Mouse (Mus musculus) CD4-positive helper T cell, adult 2 months (primary cell): ENCODE measurements at regions not wholly inside any gene's neighbourhood (a gene's known extent, or its start where the extent isn't known, plus 50 kb on each side); places are given as distances from the start of the nearest gene placed in this dataset.
A peak's percentile ranks its signal among the peaks of the same experiment; 100 is the strongest.
"Not testable (repeated sequence)": the region's sequence is repeated elsewhere in the genome, so short reads cannot be mapped to it uniquely, and the experiment has no call there.

Experiments used
- DNase-seq: peaks from one replicate; pipeline ENCODE4 v3.0.0-alpha.2; 2012; ENCODE audit warnings: low read depth, missing footprints, low spot score

DNA sequence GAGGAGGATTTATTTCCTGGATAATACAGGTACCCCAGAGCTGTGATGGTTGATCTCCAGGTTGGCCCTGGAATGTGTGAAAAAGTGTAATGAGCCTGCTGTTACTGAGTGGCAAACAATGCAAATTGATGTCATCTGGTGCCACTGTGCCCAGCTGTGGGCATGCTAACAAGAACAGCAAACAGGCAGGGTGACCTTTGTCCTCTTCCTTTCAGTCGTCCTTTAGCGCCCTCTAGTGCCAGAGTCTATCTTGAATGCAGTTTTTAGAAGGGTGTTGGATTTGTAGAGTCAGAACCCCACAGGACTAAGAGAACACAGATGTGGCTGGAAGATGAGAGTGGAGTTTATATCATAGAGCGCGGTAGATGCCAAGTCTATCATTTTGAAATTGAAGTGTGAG lies 164.3 kb downstream of the Sdhaf3 start:
- DNase-seq, result peak; percentile 2

DNA sequence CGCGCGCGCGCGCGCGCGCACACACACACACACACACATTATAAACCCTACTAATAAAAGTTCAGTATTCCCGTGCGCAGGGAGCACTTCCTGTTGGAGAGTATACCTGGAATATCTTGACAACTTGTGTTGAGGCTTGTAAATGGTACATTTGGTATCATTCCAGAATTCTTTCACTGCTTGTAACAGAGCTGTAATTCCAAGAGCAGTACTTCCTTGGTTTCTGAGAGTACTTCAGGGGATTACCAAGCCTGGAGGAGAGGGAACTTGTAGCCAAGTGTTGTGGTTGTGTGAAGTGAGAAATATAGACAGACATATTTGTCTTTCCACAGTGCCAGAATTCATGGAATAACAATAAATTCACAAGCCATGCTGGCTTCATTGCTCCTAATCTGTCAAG lies 177.2 kb downstream of the Sdhaf3 start:
- DNase-seq, result no peak

DNA sequence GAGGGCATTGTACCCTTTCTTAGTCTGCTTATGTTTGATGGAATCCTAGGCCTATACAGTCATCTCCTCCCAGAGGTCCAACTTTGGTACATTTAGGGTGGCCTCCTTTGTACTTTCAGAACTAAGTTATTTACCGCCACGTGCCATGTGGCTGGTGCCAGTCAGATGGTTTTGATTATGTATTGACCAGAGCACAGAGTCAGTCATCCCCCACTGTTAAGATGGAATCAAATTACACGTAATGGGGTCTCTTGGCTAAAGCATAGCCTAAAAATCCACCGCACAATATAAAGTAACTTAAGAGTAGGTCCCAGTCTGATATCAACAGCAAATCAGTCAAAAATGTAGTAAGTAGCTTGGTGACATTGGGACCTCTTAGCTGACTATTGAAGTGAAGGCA lies 178.3 kb downstream of the Sdhaf3 start:
- no peak for DNase-seq

DNA sequence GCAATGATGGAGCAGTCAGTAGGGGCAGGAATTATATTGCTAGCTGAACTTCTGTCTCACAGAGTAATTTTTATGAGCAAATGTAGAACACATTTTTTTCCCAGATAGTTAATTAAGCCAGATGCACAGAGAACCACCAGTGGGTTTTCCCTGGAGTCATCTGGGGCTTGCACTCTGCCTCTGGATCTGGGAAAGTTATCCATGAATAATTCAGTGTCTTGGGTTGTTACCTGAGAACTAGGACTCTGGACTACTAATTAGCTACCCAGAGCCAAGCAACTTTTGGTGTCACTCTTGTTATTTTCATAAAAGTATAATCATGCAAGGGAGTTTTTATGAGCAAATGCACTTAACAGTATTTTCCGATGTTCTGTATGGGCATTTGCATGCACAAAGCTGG lies 179.1 kb downstream of the Sdhaf3 start:
- DNase-seq, result no peak

DNA sequence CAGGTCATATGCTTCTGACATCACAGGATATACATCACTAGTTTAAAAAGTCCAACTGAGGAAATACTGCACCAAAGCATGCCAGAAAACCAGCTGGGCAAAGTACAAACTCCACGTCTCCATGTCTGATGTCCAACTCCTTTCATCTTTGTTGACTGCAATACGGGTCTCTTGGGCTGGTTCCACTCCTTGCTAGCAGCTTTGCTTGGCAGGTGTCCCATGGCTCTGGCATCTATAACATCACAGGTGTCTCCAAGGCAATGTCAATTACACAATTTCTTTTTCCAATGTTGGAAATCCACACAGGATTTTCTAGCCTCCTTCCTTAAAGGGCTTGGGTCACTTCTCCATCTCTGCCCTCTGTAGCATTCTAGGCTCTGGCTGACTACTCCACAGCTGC lies 225.9 kb downstream of the Sdhaf3 start:
- DNase-seq, result no peak

DNA sequence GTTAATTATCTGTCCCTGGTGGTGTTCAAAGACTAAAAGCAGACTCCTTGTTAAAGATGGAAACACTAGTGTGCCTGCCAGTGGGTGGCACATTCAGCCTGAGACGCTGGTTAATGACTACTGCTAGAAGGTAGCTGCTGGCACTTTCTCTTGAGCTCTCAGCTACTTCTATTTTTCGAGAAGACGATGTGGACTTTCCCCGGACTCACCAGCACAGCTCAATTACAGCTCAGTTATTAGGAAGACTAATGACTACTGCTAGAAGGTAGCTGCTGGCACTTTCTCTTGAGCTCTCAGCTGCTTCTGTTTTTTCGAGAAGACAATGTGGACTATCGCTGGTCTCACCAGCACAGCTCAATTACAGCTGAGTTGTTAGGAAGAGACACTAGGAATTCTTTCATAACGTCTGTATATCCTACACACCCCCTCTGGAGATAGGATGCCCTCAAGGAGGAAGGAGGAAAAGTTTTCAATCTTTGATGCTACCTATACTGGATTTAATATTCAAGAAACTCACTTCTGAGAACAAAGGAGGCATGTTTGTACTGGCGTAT lies 243.3 kb downstream of the Sdhaf3 start:
- no peak for DNase-seq

DNA sequence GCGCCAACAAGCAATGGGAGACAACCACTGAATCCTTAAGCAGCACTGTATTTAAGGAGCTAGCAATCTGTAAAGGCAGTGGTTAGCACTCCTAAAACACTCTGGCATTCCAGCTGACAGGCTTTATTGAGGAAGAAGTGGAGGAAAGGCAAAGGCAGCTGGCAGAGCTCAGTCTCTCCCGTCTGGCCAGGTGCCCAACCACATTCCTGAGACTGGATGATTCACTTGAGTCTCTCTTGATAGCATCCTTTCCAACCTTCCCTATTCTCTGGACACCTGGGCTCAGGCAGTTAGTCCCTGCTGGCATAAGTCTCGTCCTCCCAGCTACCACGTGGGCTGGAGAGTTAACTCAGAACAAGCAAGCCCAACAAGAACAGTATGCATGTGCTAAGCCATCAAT lies 260.1 kb downstream of the Sdhaf3 start:
- DNase-seq, result no peak

DNA sequence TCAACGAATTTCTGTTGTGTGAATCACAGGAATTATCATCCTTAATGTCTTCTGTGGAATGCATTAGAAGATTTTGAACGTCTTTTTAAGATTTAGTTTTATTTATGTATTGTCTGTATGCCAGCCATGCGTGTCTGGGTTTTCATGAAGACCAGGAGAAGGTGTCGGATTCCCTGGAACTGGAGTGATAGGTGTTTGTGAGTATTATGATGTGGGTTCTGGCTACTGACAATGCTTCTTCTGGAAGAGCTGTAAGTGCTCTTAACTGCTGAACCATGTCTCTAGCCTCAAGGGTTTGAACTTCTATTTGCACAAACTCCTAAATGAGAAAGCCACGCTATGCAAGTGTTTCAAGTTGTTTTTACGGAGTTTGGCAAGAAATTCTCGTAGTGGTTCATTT lies 296.5 kb downstream of the Sdhaf3 start:
- DNase-seq, result no peak

DNA sequence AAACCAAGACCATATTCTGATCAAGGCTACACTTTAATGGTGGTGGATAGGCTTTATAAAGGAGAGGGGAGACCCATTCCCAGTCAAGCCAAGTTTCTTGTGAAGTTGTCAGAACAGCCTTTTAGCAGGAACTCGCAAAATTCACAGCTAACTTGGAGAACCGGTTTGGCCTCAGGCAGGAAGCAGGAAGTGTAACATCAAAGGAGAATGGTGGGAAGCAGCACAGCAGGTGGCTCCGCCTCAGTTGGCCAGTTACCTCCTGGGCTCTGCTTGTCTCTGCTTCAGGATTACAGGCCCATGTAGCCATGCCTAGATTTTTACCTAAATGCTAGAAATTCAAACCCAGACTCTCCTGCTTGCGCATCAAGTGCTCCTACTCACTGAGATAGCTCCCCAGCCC lies 277.2 kb upstream of the Tac1 start:
- DNase-seq, result no peak

DNA sequence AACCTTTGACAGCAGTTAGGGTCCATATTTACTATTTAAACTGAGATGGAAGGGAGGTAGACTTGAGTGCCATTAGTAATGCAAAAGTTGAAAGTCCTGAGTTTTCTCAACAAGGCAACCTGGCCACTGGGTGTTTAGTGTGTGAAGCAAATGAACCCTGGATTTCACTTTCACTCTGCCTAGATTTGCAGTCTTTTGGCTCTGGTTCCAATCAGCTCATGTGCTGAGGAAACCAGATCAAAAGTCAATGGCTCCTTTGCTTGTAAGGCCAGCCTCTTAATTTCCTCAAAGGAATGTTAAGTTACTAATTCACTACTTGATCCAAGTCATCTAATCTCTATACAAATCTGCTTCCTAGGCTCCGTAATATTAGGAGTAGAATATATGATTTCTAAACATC lies 247.7 kb upstream of the Tac1 start:
- no peak for DNase-seq

DNA sequence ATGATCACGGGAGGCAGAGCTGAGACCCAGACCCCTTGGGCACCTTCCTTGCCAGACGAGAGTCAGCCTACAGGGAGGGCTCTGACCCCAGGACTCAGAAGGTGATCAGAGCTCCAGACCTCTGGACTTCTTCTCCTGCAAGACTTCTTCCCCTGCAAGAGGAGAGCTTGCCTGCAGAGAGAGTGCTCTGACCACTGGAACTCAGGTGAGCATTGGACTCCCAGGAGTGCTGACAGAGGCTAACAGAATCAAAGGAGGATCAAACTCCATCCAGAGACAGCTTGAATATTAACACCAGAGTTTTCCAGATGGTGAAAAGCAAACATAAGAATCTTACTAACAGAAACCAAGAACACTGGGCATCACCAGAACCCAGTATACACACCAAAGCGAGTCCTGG lies 241.2 kb upstream of the Tac1 start:
- DNase-seq, result no peak

DNA sequence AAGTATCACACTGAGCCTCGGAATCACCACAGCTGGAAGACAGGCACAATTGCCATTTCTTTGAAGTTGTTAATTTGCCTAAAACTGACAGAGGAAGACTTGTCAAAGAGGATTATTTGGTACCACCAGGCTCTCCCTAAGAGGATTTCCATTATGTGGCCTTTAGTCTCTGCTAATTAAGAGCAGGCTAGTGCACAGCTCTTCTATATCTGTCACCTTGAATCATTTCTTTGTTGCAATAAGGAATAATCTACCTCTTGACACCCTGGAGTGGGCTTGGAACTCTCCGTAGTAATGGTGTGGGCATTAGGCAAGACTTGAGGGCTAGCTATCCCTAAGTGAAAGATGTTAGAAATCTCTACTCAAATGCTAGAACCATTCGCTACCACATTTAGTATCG lies 227.7 kb upstream of the Tac1 start:
- DNase-seq, result no peak

DNA sequence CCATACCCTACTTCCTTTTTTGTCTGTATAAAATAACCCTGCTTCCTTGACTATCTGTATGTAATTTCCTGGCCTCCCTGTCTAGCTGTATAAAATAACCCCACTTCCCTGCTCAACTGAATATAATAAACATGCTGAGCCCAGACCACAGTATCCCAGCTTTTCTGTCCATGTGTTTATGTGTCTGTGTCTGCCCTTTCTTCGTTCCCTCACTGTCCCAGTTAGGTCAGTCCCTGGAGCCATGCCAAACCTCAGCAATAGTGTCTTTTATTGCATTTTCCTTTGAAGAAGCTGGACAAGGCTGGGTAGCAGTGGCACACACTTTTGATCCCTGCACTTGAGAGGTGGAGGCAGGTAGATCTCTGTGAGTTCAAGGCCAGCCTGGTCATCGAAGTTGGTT lies 198.0 kb upstream of the Tac1 start:
- no peak for DNase-seq

DNA sequence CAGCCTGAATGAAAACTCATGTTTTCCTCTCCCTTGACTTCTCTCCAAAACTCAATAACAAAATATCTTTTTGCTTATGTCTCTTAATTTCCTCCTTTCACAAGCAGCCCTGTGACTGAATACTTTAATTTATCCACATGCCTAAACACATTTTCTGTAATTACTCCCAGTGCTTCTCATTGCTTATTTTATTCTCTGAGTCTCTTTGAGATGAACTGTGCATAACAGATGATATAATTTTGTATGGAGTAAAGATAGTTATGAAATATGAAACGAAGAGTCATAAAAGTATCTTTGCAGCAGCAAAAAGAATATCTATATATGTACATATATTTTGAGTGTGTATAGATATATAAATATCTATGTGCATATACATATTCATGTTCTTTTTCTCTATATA lies 187.5 kb upstream of the Tac1 start:
- no peak for DNase-seq

DNA sequence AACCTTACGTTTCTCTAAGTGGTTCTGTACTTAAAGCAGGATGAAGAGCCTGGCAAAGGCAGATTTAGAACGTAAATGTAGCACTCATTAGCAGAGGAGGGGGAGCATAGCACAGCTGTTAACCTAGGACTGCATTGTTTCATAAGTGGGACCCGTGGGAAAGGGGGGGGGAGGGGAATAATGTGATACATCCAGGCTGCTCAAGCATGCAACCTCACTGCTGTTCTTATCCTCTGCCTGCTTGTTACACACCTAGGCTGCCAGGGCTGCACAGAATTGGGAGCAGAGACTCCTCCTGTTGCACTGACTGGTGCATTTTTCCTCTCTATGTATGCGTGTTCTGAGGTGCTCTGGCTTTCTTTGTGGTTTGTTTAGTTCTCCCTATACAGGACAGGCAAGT lies 180.1 kb upstream of the Tac1 start:
- DNase-seq, result no peak

DNA sequence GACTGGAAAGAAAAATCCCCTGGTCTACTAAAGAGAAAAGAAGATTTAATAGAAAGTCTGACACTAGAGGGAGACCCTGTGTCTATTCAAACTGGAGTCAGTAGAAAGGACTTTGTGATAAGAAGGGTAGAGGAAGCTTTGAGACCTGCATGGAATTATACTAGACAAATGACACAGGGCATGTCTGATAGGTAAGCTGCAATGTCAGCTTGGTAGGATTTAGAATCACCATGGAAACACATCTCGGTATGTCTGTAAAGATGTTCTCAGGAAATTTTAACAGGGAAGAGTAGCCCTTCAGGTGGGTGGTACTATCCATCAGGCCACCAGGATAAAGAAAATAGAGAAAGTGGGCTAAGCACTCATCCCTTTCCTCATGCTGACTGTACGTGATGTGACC lies 178.8 kb upstream of the Tac1 start:
- DNase-seq, result no peak

DNA sequence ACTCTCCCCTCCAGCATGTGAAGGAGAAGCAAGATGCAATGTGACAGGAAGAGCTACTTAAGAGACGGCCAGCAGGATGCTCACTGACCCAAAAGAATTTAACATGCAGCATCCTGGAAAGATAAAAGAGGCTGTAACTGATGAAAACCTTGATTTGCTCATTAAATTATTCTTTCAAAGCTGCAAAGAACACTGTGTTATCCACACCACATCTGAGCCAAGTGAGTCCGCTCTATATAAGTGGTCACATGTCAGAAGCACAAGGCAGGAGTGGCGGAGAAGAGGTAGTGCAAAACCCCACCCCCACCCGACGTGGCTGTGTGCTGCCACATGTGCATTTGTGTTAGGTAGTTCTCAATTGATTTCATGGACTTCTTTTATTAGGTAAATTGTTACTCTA lies 176.0 kb upstream of the Tac1 start:
- DNase-seq, result no peak

DNA sequence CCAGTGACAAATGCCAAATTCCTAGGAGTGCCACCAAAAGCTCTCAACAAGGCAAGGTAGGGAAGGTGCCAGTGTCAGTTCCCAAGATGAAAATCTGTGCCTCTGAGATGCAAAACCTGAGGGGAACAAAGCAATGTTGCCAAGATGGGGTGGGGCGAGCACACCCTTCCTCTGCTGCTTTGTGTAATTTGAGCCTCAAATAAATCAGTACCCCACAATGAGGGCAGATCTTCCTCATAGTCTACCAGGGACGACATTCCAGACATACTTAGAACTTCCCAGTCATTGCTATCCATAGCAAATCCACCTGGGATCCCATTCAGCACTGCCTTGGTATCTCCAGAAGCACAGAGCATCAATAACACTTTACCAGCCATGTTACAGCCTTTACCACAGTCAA lies 129.9 kb upstream of the Tac1 start:
- DNase-seq, result no peak

DNA sequence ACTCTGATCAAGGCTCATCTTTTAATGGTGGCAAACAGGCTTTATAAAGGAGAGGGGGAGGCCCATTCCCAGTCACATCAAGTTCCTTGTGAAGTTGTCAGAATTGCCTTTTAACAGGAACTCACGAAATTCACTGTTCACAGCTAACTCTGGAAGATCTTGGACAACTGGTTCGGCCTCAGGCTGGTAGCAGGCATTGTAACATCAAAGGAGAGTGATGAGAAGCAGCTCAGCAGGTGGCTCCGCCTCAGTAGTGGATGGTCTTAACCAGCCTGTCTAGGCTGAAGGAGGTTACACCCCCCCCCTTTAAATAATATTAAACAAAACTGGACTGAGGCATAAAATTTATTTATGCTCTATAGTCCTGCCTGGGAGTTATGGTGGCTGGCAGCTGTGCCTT lies 113.0 kb upstream of the Tac1 start:
- DNase-seq, result no peak

DNA sequence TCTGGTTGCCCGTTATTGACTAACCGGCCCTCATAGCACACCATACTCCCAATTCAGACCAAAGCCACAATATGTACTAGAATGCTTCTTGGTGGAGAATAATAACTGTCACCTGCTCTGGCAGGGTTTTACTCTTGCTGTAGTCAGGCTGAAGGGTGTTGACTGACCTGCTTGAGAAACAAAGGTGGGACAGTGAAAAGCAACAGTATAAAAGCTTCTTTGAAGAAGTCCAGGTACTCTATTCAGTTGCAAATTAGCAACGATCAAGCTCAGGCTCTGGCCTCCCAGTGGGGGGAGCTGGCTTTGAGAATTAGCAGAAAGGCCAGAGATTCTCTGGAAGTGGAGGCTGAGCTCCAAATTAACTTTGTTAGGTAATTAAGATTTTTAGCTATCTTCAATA lies 112.4 kb upstream of the Tac1 start:
- not testable (repeated sequence) for DNase-seq

DNA sequence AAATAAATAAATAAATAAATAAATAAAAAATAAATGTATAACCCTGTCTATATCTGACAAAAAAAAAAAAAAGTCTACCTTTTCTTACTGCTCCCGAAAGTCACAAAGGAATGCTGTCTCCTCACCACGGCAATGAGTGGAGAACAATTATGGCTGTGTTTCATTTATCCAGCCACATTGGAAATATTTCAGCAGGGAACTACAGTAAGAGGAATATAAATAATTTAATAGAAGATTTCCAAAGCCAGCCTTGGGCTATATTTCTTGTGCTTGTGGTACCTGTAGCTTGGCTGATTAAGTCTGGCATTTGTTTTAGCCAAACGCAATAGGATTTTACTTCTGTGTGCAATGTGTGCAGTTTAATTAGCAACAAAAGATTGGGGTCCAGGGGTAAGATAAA lies 98.8 kb upstream of the Tac1 start:
- no peak for DNase-seq

DNA sequence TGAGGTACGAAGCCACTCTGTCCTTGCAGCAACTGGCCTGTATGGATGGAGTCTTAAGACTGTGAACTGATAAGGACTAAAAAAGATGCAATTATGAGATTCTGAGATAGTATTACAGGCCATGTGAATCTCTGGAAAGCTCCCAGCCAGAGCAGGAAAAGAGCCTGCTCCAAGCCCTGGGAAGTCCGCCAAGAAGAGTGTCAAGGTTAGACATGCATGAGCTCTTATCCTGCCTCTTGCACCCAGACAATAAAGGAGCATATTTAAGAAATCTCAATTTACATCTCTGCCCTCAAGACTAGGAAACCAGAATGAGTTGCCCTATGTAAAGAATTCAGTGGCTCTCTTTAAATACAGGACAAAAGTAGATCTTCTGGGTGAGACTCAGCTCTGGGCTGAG lies 90.8 kb upstream of the Tac1 start:
- DNase-seq, result no peak

DNA sequence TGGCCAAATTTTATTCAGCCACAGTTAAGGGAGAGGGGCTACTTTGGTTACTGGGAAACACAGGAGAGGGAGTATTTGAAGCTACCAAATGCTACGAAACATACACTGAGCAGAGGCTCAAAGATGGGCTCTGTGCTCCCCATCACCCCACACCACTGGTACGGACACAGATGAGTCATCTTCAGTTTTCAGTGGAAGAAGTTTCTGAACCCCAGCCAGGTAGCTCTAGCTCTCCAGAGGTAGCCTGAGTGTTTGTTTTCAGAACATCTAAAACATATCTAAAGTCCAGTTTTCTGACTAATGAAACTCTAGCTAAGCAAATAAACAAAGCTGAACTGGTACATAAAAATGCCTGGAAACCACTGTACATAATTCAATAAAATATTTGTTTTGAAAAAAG lies 90.3 kb upstream of the Tac1 start:
- no peak for DNase-seq

DNA sequence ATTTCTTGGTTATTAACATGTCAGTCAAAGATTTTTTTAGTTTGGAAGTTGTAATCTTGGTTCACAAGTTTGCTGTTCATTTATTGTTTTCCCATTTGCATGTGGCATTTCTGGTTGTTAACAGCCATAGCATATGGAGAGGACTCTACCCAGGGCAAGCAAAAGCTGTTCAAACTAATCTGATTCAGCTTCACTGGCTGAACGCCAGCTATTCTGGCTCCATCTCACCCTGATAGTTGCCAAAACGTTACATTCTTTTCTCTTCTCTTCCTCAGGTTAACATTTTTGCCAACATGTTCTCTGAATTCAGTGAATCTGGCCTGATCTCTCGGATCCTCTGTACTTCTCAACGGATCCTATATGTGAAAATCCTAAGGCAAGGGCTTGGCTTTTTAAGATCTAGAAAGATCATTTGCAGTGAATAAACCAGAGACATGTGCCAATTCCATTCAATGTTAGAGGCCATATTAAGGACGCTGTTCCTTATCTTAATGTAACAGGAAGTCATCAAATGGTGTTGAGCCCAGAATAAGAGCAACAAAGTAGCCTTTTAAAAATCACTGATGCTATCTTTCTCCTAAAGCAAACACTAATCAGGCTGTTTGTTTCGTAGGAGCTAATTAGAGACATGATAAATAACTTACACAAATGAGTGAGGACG lies 82.2 kb upstream of the Tac1 start:
- no peak for DNase-seq
